Mouse (Mus musculus): ENCODE measurements around the gene Pde11a. TPM values are rescaled to one million over a fixed set of nuclear protein-coding genes. Genes with fewer than 3 reads are reported as not detected.

The Pde11a gene
- polyA plus RNA-seq, 1 experiment = not detected

GRCm38 (mm10) chr2:76080549-76080948 is 258.0 kb downstream of the Pde11a start:
- Histone ChIP-seq H3K27ac (ENCODE audit: control insufficient read depth, insufficient read depth, low read depth, low read length, poor library complexity) (no peak overlapping the region), H3K4me3 (replicated peaks; ENCODE audit: control insufficient read depth, low read depth, low read length) (no peak overlapping the region), H3K4me1 (ENCODE audit: control insufficient read depth, insufficient read depth, low read length) (no peaks in the 10 kb centered on the region)
- TF ChIP-seq POLR2A (IDR thresholded peaks at IDR 0.05; ENCODE audit: borderline replicate concordance, control insufficient read depth, low read depth, low read length) (no peak), CTCF (IDR thresholded peaks at IDR 0.05; ENCODE audit: control insufficient read depth, insufficient read depth, low read length) (no peak)
- 63% methylated on average over 3 of the region's 3 CpGs for WGBS

- Histone ChIP-seq H3K4me3 (replicated peaks; ENCODE audit: control insufficient read depth, low read depth, low read length) (no peak overlapping the region), H3K27ac (ENCODE audit: control insufficient read depth, insufficient read depth, low read depth, low read length, poor library complexity) (no peak overlapping the region), H3K4me1 (ENCODE audit: control insufficient read depth, insufficient read depth, low read length) (no peaks in the 10 kb centered on the region)
- WGBS = 70% methylated on average over 2 of the region's 2 CpGs
- no peak for TF ChIP-seq CTCF (IDR thresholded peaks at IDR 0.05; ENCODE audit: control insufficient read depth, insufficient read depth, low read length)
- no peak for TF ChIP-seq POLR2A (IDR thresholded peaks at IDR 0.05; ENCODE audit: borderline replicate concordance, control insufficient read depth, low read depth, low read length)
These were observed 261.7 kb downstream of the Pde11a start for GRCm38 (mm10) chr2:76076838-76077237.

GRCm38 (mm10) chr2:76076047-76076446 is 262.5 kb downstream of the Pde11a start:
- Histone ChIP-seq H3K4me3 (replicated peaks; ENCODE audit: control insufficient read depth, low read depth, low read length) (no peak overlapping the region), H3K27ac (ENCODE audit: control insufficient read depth, insufficient read depth, low read depth, low read length, poor library complexity) (no peak overlapping the region), H3K4me1 (ENCODE audit: control insufficient read depth, insufficient read depth, low read length) (no peaks in the 10 kb centered on the region)
- TF ChIP-seq POLR2A (IDR thresholded peaks at IDR 0.05; ENCODE audit: borderline replicate concordance, control insufficient read depth, low read depth, low read length) (no peak), CTCF (IDR thresholded peaks at IDR 0.05; ENCODE audit: control insufficient read depth, insufficient read depth, low read length) (no peak)
- 89% methylated on average over 4 of the region's 4 CpGs for WGBS

- Histone ChIP-seq H3K4me1 (ENCODE audit: control insufficient read depth, insufficient read depth, low read length) (no peaks in the 10 kb centered on the region; the same call in 1 of the 2 replicates), H3K27ac (ENCODE audit: control insufficient read depth, insufficient read depth, low read depth, low read length, poor library complexity) (no peak overlapping the region), H3K4me3 (replicated peaks; ENCODE audit: control insufficient read depth, low read depth, low read length) (no peak overlapping the region)
- TF ChIP-seq POLR2A (IDR thresholded peaks at IDR 0.05; ENCODE audit: borderline replicate concordance, control insufficient read depth, low read depth, low read length) (no peak), CTCF (IDR thresholded peaks at IDR 0.05; ENCODE audit: control insufficient read depth, insufficient read depth, low read length) (no peak)
- 78% methylated on average over 6 of the region's 6 CpGs for WGBS
These were observed 265.5 kb downstream of the Pde11a start for GRCm38 (mm10) chr2:76073079-76073478.

GRCm38 (mm10) chr2:76070432-76071306 is 267.9 kb downstream of the Pde11a start:
- H3K4me1 ChIP-seq (ENCODE audit: control insufficient read depth, insufficient read depth, low read length) = no peaks in the 10 kb centered on the region; the same call in 1 of the 2 replicates
- no peak overlapping the region for H3K4me3 ChIP-seq (replicated peaks; ENCODE audit: control insufficient read depth, low read depth, low read length)
- no peak overlapping the region for H3K27ac ChIP-seq (ENCODE audit: control insufficient read depth, insufficient read depth, low read depth, low read length, poor library complexity)
- WGBS = under 1% methylated on average over 19 of the region's 19 CpGs
- TF ChIP-seq POLR2A (IDR thresholded peaks at IDR 0.05; ENCODE audit: borderline replicate concordance, control insufficient read depth, low read depth, low read length) (no peak), CTCF (IDR thresholded peaks at IDR 0.05; ENCODE audit: control insufficient read depth, insufficient read depth, low read length) (0 out of 2 replicates have a peak, but pooled peaks have one; percentile 0)

GRCm38 (mm10) chr2:76069238-76069637 is 269.3 kb downstream of the Pde11a start:
- TF ChIP-seq CTCF (IDR thresholded peaks at IDR 0.05; ENCODE audit: control insufficient read depth, insufficient read depth, low read length) (no peak), POLR2A (IDR thresholded peaks at IDR 0.05; ENCODE audit: borderline replicate concordance, control insufficient read depth, low read depth, low read length) (no peak)
- Histone ChIP-seq H3K27ac (ENCODE audit: control insufficient read depth, insufficient read depth, low read depth, low read length, poor library complexity) (no peak overlapping the region), H3K4me3 (replicated peaks; ENCODE audit: control insufficient read depth, low read depth, low read length) (no peak overlapping the region), H3K4me1 (ENCODE audit: control insufficient read depth, insufficient read depth, low read length) (no peaks in the 10 kb centered on the region; the same call in 1 of the 2 replicates)
- 40% methylated on average over 13 of the region's 13 CpGs for WGBS

- WGBS = 82% methylated on average over 10 of the region's 10 CpGs
- Histone ChIP-seq H3K4me3 (replicated peaks; ENCODE audit: control insufficient read depth, low read depth, low read length) (no peak overlapping the region), H3K4me1 (ENCODE audit: control insufficient read depth, insufficient read depth, low read length) (no peaks in the 10 kb centered on the region; the same call in 1 of the 2 replicates), H3K27ac (ENCODE audit: control insufficient read depth, insufficient read depth, low read depth, low read length, poor library complexity) (no peak overlapping the region)
- no peak for TF ChIP-seq POLR2A (IDR thresholded peaks at IDR 0.05; ENCODE audit: borderline replicate concordance, control insufficient read depth, low read depth, low read length)
- no peak for TF ChIP-seq CTCF (IDR thresholded peaks at IDR 0.05; ENCODE audit: control insufficient read depth, insufficient read depth, low read length)
These were observed 270.4 kb downstream of the Pde11a start for GRCm38 (mm10) chr2:76068155-76068554.

- Histone ChIP-seq H3K27ac (ENCODE audit: control insufficient read depth, insufficient read depth, low read depth, low read length, poor library complexity) (no peak overlapping the region), H3K4me3 (replicated peaks; ENCODE audit: control insufficient read depth, low read depth, low read length) (no peak overlapping the region), H3K4me1 (ENCODE audit: control insufficient read depth, insufficient read depth, low read length) (no peaks in the 10 kb centered on the region; the same call in 1 of the 2 replicates)
- WGBS = 61% methylated on average over 4 of the region's 4 CpGs
- TF ChIP-seq CTCF (IDR thresholded peaks at IDR 0.05; ENCODE audit: control insufficient read depth, insufficient read depth, low read length) = no peak
- TF ChIP-seq POLR2A (IDR thresholded peaks at IDR 0.05; ENCODE audit: borderline replicate concordance, control insufficient read depth, low read depth, low read length) = no peak
These were observed 271.4 kb downstream of the Pde11a start for GRCm38 (mm10) chr2:76067144-76067543.

Data from bone marrow, adult 2 months (tissue).